In the genomic region with DNA sequence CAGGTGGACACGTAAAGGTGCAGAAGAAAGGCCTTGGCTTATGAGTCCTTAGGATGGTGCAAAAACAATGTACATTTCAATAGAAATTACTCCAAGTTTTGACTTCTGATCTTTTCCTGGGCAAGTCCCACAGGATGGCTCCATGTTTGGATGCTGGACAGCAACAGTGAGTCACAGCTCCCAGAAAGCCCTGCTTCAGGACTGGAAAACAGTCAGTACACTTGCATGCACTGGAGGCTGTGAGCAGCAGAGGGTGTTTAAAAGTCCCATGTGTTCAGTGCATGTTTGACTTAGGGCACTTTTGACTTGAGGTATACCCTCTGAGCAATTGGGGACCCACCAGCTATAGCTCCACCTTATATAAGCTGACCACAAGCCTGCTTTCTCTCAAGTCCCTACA, we compare ENCODE assay signal across 21 mouse cellular contexts. TPM values are rescaled to one million over a fixed set of nuclear protein-coding genes. Genes with fewer than 3 reads are reported as not detected.
DNase-seq lines count a peak whose midpoint lies in the region; ATAC-seq lines count a peak whose summit lies in the region.
"Had no signal": no experiment of that assay in that cellular context is flagged by ENCODE, and none has a peak within 500 bp of the region (broad histone marks: within the 10 kb centered on the region; RNA-seq: fewer than 3 reads in every experiment).

No protein-coding gene starts in this region.

- no peaks in the 10 kb centered on the region for H3K9me3 ChIP-seq in heart, embryonic 12.5 days (replicated peaks)
- H3K9me3 ChIP-seq: embryonic facial prominence, embryonic 10.5 days; forebrain, embryonic 10.5 days; heart, embryonic 15.5 days; hindbrain, embryonic 10.5 days; intestine, embryonic 15.5 days; kidney, embryonic 15.5 days had no signal

- no peak overlapping the region for H3K4me2 ChIP-seq in heart, embryonic 12.5 days
- H3K4me2 ChIP-seq: heart, embryonic 15.5 days; hindbrain, embryonic 14.5 days; intestine, embryonic 15.5 days; kidney, embryonic 15.5 days had no signal

- H3K9ac ChIP-seq in heart, embryonic 12.5 days = no peak overlapping the region
- H3K9ac ChIP-seq: heart, embryonic 15.5 days; hindbrain, embryonic 14.5 days; intestine, embryonic 15.5 days; kidney, embryonic 15.5 days had no signal

- intact Hi-C loops in heart, postnatal 10 days (cut with DNase I) = no loop called here

- H3K4me3 ChIP-seq in heart, embryonic 12.5 days = no peak overlapping the region
- H3K4me3 ChIP-seq: embryonic facial prominence, embryonic 10.5 days; forebrain, embryonic 10.5 days; heart, embryonic 15.5 days; hindbrain, embryonic 10.5 days; intestine, embryonic 15.5 days; kidney, embryonic 15.5 days had no signal

- DNase-seq in adrenal gland, postnatal 10 days = peak; percentile 9
- DNase-seq in adrenal gland, adult (ENCODE audit: inconsistent age in 2 of 2, low spot score in 1 of 2) = no peak
- DNase-seq in heart, adult 18-20 months = peak; percentile 14 to 31
- DNase-seq in adipocyte (ENCODE audit: low spot score) = peak; percentile 45
- DNase-seq in heart, postnatal 10 days = peak; percentile 3 to 12
- DNase-seq in spleen, postnatal 14 days (ENCODE audit: low spot score in 2 of 2) = no peak
- DNase-seq in frontal cortex, postnatal 10 days (ENCODE audit: low spot score in 2 of 2) = no peak
- DNase-seq: adrenal gland, postnatal 36 days; cerebellum, adult 2 months; cerebellum, postnatal 10 days; gastrocnemius, postnatal 14 days; kidney, adult 18-20 months had no signal

- no peak for ATAC-seq in heart, embryonic 12.5 days (ENCODE audit: insufficient number of reproducible peaks, low FRiP score)
- ATAC-seq: forebrain, embryonic 14.5 days; intestine, embryonic 15.5 days had no signal

- 89% methylated on average over 1 of the region's 1 CpGs for WGBS in heart, embryonic 12.5 days

- H3K36me3 ChIP-seq in heart, embryonic 12.5 days = no peaks in the 10 kb centered on the region
- H3K36me3 ChIP-seq: embryonic facial prominence, embryonic 10.5 days; forebrain, embryonic 10.5 days; heart, embryonic 15.5 days; hindbrain, embryonic 10.5 days; intestine, embryonic 15.5 days; kidney, embryonic 15.5 days had no signal

- H3K4me1 ChIP-seq in heart, embryonic 12.5 days (replicated peaks) = no peaks in the 10 kb centered on the region
- H3K4me1 ChIP-seq: heart, embryonic 15.5 days; intestine, embryonic 15.5 days had no signal

- no peak overlapping the region for H3K27ac ChIP-seq in heart, embryonic 12.5 days (ENCODE audit: poor library complexity, severe bottlenecking)
- H3K27ac ChIP-seq: embryonic facial prominence, embryonic 10.5 days; forebrain, embryonic 10.5 days; heart, embryonic 15.5 days; hindbrain, embryonic 10.5 days; hindbrain, embryonic 14.5 days; intestine, embryonic 15.5 days; kidney, embryonic 15.5 days had no signal

- no peaks in the 10 kb centered on the region for H3K27me3 ChIP-seq in heart, embryonic 12.5 days (replicated peaks)
- H3K27me3 ChIP-seq: heart, embryonic 15.5 days; intestine, embryonic 15.5 days; kidney, embryonic 15.5 days had no signal

RNA-seq across cellular contexts. Expression of a gene that starts 56.7 kb away (rescaled TPM):
- 1 to 10 TPM; 1.7 to 2.8 TPM for total RNA-seq in adrenal gland, postnatal 10 days (2021)
- total RNA-seq in heart, adult 18-20 months (2021) = under 1 TPM; 0.77 to 0.98 TPM
- polyA plus RNA-seq in heart, embryonic 12.5 days (2016; fragmentation: Nextera tagmentation; extraction: Ambion mirVana) = 0.17 and 0.71 TPM in 2 replicates
- 1 to 10 TPM; 1.3 to 1.7 TPM for total RNA-seq in heart, postnatal 10 days (2021)

Comparison
In these comparisons a context has a peak if more than half of its experiments do, and no peak if none do; other contexts are left out.
1. DNase-seq: peak in adrenal gland, postnatal 10 days (single experiment), heart, adult 18-20 months (2 of 2), adipocyte (single experiment) and heart, postnatal 10 days (2 of 2); none in adrenal gland, adult (0 of 2), spleen, postnatal 14 days (0 of 2) and frontal cortex, postnatal 10 days (0 of 2).